Mouse (Mus musculus) urinary bladder, postnatal 36 days (tissue): ENCODE results near the gene Olfr960.
A peak's percentile ranks its signal among the peaks of the same experiment; 100 is the strongest.

Experiments used
- DNase-seq, 2 experiments: peaks; one replicate each; pipeline ENCODE4 v3.0.0; 2022; ENCODE audit warnings: low spot score in 2 of 2, mixed read lengths in 1 of 2

Olfr960 gene

DNA sequence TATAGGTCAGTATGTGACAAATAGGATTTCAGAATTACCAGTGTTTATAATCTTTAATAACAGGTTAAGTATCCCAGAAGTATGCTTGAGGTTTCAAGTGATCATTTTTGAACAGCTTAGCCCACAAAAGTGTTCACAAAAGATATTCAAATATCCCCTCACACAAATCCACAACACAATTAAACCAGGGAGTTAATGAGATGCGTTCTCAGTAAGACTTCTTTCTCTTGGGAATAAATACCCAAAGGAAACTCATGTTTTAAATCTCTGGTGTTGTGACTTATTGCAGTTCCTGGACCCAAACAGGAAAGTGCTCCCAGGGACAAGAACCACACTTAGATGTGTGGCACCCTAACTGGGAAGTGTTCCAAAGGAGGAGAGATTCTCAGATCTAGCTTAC, at the start of gene Olfr960:
Olfr960 (plus strand) TSS at position 301 of the 400 bp plus-strand sequence.
- no peak for DNase-seq

DNA sequence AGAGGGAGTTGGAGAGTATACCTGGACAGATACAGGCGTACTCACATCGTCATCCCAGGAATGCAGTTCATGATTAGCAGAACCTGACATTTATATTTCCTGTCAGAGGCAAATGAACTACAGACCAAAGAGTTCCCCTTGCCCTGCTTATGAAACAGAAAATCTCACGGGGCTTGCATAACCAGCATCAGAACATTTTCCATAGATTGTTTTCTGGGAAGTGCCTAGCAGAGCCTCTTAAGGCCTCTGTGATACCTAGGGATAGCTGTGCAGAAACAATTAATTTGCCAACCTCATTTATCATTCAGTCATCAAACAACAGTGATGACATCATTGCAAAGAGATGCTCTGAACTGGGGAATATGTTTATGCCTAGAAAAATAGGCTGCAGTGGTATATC, 45.7 kb upstream of the Olfr960 start, which contains the start of gene Olfr959:
Olfr959 (minus strand) TSS at position 101 of the 400 bp plus-strand sequence.
- no peak for DNase-seq

DNA sequence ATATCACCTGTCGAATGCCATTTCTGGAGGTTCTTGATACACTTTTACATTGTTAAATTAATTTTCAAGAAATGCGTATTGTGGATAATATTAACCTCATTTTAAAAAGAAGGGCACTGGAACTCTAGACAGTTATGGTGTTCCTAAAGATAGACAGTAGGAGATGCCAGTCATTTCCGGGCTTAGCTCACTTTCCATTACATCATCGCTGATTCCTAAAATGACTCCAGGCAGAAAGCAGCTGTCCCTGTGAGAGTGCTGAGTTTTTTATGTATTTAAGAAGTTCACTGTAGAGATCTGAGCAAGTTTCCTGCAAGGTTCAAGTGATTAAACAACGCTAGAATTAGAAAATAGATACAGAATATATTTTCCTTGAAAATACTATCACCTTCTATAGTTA, 44.1 kb upstream of the Olfr960 start:
- DNase-seq: no peak

DNA sequence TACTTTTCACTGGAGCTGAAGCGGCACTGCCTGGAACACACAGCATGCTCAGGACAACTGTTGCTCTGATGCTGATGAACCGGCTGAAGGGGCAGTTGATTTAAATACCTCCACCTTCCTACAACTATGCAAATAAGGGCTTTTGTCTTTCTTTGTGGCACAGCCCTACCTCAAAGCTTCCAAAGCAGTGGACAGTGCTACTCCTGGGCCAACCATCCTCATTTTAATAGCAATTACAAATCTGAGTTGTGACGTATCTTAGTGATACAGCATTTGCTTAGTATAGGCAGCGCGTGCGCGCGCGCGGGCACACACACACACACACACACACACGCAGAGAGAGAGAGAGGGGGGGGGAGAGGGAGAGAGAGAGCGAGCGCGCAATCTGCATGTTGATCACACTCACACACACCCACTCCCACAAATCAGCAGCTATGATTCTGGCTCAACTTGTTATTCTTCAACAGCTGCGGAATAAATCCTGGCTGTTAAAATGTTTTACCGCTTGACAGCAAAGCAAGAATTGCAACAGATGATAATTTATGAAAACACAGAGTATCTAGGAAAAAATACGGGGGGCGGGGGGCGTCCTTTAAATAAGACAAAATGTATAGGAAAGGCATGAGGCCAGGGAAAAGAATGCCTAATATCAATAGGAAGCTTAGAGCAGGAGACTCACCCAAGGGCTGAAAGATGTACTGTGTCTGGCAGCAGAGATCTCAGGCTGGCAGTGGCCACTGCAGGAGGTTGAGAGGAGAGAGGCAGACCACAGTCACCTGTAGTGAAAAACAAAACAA, 18.4 kb upstream of the Olfr960 start:
- DNase-seq: no peak

DNA sequence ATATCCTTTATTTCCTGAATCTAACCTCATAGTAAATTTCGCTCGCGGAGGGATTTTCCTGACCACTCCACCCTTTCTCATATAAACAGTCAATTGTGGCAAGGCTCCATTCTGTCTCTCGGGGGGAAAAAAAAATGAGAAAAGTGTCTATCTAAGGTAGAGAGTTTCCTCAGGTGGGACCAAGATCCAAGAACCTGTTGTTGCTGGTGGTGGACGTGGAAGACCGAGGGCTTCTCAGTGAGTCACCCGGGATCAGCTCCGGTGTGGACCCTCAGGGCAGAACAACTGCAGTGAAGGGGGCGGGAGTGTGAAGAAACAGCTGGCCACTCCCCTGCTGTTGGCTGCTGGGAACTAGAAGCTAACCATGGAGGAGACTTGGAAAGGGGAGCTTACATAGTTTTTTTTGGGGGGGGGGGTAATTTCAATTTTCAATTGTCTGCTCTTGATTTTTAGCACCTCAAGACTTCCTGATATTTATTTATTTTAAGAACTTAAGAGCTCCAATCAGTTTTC, 17.8 kb upstream of the Olfr960 start:
- peak; percentile 4 to 10 for DNase-seq

DNA sequence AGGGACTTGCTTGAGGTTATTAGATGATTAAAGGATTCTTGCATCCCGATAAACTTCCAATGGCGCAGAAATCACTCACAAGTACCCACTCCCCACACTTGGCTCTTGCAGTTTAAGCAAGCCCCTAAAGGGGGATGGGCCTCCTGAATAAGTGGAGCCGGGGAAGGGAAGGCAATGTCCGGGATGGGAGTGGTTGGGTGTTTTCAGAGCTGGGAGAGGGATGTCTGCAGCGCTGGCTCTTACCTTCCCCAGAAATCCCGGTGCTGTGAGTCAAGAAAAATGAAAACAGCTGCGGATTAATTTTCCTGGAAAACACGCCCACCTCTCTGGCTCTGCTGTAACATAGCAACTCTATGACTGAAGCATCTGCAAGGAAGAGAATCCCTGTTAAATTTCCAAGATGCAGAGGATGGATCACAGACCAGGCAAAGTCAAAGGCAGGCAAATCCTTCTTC, 17.1 kb upstream of the Olfr960 start, which contains the start of gene AW551984:
AW551984 (minus strand) TSS at position 405 of the 455 bp plus-strand sequence.
- peak in 1 of 2 experiments; percentile 7 for DNase-seq

DNA sequence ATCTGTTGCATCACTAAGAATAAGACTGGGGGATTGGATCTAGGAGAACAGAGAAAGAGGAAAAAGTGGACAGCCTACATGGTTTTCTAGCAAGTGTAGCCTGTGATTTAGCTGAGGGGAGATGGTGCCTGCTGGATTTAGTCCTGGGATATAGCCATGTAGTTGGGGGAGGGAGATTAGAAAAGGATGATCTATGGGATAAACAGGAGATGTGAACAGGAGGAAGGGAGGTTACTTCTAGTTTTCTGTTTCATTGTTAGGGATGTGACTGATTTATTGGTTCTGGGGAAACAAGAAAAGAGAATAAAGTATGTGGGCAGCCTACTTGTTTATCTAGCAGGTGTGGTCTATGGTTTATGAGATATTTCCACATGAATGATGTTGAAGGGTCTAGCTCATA, 12.7 kb upstream of the Olfr960 start:
- DNase-seq: no peak

DNA sequence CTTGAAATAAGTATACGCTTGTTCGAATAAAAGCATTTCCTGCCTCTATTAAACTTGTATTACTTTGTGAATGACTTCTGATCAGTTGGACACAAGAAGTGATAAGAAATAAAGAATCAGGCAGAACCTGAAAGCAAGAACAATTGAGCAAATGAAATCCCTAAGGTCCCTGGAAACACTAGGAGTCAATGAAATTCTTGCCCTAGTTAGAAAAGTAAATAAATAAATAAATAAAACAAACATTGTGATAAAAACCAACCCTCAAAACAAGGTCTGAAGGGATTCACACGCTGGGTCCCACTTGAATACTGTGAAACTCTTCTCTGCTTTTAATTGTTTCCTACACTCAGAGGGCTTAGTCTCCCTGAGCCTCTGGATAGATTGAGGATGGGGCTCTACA, 10.8 kb upstream of the Olfr960 start, which contains the start of gene Olfr148:
Olfr148 (plus strand) TSS at position 301 of the 400 bp plus-strand sequence.
- no peak for DNase-seq

DNA sequence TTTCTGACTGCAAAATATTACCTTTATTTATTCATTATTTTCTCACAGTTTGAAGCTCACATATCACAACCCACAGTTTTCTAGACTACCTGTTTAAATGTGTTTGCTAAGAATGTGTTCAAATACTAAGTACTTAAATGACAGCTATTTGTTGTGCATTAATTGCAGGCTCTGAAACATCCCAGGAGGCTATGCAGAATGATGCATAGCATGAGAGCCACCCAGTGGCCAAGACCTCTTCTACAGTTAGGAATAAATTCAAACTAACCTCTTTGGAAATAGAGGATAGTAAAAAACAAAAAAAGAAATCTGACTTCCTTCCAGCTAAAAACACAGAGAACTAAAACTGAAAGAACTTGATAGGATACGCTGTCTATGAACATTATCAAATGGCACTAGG, 9.2 kb upstream of the Olfr960 start:
- no peak for DNase-seq

DNA sequence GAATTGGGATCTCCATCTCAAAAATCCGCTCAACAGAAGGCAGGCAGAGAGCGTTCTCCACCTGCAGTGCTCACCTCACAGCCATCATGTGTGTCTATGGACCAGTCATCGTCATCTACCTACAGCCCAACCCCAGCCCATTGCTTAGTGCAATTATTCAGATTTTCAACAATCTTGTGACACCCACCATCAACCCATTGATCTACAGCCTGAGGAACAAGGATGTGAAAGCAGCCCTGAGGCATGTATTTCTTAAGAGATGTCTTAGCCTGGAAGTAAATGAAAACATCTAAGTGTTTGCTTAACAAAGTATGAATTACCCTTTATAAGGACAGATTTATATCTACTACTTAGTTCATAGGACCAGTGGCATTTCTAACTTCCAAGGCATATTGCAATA, 2.6 kb downstream of the Olfr960 start:
- DNase-seq: no peak

DNA sequence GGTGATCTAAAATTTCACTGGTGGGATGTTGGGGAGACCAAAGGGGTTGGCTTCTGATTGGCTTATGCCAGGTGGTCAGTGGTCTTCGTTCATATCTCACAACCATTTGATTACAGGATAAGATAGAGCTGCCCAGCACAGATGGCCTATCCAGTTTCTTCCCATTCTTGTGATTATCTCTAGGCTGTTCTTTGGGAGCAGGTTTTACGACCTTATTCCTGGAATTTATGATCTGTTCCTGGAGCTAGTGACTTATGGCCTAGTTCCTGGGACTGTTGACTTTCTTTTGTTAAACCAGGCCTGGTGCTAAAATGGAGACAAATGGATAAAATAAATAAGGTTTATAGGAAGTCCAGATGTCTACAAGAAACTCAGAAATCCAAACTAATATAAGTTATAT, 3.5 kb downstream of the Olfr960 start:
- no peak for DNase-seq

DNA sequence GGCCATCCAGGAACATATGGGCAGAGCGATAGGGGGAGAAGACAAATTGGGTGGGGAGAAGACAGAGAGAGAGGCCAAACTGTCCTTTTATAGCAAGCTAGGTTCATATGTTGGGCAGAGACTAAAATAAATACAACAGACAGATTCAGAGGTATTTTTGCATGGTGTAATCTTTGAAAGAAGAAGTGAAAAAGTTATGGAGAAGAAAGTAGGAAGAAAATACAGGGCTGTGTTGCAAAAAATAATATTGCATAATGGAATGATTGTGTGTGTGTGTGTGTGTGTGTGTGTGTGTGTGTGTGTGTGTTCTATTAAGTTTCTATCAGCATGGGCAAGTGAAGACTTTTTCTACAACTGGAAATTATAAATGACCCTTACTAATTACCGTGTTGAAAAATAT, 7.9 kb downstream of the Olfr960 start:
- DNase-seq: no peak

DNA sequence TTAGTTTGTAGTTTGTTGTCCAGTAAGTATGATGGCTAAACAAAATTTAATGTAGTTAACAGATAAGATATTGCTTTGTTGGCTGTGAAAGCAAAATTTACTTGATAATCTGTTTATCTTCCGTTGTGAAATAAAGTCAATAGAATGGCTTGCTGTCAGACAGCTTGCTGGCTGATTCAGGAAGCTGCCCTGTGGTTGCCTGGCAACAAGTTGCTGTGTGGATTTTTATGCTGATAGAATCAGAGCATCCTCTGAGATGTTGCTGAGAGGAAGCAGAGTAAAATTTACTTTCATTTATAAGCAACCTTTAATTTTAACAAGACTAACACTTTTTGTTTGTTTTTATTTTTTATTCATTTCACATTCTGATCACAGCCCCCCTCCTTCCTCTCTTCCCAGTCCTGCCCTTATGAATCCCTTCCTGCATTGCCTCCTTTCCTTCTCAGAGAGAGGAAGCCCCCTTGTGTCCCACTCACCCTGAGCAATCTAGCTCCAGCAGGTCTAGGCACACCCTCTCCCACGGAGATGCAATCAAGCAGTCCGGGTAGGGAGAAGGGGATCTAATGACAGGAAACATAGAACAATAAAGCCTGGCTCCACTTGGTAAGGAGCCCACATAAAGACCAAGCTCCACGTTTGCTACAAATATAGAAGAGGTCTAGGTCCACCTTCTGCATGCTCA, 12.9 kb downstream of the Olfr960 start:
- no peak for DNase-seq

DNA sequence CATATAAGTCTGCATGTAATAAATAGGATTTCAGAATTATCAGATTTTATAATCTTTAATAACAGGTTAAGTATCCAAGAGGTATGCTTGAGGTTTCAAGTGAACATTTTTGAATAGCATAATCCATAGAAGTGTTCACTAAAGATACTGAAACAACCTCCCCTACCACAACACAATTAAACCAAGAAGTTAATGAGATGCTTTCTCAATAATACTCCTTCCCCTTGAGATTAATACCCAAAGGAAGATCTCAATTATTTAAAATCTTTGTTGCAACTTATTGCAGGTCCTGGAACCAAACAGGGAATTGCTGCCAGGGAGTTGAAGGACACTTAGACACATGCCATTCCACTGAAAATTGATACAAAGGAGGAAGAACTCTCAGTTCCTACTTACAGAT, 23.6 kb downstream of the Olfr960 start, which contains the start of gene Olfr961:
Olfr961 (plus strand) TSS at position 301 of the 400 bp plus-strand sequence.
- no peak for DNase-seq

DNA sequence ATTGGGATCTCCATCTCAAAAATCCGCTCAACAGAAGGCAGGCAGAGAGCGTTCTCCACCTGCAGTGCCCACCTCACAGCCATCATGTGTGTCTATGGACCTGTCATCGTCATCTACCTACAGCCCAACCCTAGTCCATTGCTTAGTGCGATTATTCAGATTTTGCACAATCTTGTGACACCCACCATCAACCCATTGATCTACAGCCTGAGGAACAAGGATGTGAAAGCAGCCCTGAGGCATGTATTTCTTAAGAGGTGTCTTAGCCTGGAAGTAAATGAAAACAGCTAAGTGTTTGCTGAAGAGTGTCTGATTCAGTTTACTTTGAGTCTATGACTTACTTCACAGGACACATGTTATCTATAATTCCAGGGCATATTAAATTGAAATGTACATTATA, 26.2 kb downstream of the Olfr960 start:
- DNase-seq: no peak

DNA sequence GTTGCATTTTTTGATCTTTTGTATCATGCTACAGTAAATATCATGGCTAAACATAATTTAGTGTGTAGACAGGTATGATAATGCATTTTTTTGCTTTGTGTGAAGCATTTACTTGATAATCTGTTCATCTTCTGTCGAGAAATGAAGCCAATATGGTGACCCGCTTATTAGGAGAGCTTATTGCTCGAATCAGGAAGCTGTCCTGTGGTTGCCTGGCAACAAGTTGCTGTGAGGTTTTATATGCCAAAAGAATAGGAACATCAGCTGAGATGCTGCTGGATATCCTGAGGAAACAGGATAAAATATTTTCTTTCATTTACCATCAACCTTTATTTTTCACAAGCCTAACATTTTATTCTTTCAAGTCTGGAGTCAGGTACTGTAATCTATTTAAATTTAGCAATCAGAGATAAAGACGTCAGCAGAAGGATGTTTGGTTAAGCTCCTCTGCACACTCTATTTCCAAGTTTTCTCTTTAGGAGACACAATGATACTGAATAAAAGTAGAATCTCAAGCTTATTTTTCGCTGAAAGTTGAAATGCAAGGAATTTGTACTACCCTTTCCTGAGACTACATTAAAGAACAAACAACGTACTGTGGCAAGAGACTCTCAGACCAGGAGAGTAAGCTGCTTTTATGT, 33.7 kb downstream of the Olfr960 start:
- no peak for DNase-seq

DNA sequence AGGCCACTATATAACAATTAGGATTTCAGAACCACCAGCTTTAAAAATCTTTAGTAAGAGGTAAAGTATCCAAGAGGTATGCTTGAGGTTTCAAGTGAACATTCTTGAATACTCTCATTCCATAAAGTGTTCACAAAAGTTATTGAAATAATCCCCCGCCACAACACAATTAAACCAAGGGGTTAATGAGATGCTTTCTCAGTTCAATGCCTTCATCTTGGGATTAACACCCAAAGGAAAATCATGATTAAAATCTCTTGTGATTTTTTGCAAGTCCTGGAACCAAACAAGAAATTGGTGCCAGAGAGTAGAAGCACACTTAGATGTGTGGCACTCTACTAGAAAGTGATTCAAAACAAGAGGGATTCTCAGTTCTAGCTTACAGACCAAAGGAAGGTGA, 45.7 kb downstream of the Olfr960 start, which contains the start of gene Olfr963:
Olfr963 (plus strand) TSS at position 301 of the 400 bp plus-strand sequence.
- no peak for DNase-seq

DNA sequence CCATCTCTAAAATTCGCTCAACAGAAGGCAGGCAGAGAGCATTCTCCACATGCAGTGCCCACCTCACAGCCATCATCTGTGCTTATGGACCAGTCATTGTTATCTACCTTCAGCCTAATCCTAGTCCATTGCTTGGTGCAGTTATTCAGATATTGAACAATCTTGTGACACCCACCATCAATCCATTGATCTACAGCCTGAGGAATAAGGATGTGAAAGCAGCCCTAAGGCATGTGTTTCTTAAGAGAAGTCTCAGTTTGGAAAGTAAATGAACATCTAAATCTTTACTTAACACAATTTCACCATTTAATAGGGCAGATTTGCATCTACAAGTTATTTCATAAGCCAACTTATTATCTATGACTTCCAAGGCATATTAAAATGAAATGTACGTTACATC, 48.5 kb downstream of the Olfr960 start:
- DNase-seq: no peak
